Mouse (Mus musculus) T-helper 1 cell (primary cell): ENCODE data around the gene Kcnd3.

Experiments used
- in situ Hi-C: fragments of 300-600 bp; cut with MboI, MseI; formaldehyde crosslinking; loops from one replicate; pipeline ENCODE4 v1.15.1; 2025; ENCODE audit warnings: high pct_unique_total_duplicates

Kcnd3 gene

DNA sequence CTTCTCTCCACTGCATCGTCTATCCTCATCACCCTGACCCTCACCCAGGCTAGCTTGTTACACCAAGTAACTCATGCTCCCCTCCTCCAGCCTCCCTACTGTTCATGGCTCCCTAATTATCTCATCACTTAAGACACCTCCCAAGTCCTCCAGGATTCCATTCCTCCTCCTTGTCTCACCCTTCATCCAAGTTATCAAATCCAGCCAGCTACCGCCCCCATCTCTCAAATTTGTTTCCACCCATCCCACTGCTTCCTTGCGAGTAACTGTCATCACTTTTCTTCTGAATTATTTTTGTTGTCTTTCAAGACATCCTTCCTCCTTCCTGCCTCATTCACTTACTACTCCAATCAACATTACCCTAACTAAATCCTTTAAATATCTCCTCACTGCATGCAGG, 126.2 kb downstream of the Kcnd3 start:
- in situ Hi-C loops: no loop called here

DNA sequence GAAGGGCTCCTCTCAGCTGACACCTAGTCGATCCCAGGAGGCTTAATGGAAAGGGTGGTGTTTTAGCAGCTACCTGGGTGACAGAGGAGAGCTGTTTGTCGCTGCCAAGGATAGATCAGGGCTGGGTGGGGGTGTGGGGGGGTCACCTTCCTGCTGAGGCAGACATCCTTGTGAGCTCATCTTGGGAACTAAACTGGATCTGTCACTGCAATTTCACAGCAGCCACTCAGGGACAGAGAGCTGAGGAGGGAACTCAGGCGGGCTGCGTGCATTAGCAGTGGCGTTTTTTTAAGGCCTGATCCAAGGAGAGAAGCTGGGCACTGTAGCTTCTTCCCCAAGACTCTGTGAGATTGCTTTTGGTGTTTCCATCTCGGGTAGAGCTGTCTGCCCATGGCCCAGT, 129.0 kb downstream of the Kcnd3 start:
- in situ Hi-C loops: no loop called here

- in situ Hi-C loops: no loop called here
Measured at GRCm38 (mm10) chr3:105585734-105586159, 133.6 kb downstream of the Kcnd3 start.

DNA sequence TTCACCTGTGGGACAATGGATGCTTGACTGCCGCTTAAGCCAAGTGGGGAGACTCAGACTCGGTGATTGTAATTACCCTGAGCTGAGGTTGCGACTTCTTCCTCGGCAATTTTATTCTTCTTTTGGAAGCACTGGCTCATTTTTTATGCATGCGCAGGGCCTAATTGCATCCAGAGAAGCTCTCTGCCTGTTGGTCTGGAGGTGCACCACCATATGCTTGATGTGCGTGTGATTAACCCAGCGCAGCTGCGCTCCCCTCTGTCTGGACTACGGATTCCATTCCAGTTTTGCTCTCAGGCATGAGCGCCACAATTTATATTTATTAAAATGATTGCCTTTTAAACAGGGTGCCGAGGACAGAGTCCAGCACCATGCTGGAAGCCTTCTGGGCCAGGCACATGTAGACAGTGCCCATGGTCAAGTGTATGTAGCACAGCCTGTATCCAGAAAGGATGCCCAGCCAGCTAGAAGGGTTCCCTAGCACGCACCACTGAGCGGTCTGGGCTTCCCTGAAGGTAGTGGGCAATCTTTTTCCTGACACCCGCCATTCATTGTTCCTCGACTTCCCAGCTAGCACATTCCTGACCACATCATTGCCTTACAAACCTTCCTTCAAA, 138.0 kb downstream of the Kcnd3 start:
- in situ Hi-C loops: no loop called here

- in situ Hi-C loops: no loop called here
Measured at GRCm38 (mm10) chr3:105591766-105592165, 139.6 kb downstream of the Kcnd3 start.

GRCm38 (mm10) chr3:105592246-105592645, 140.1 kb downstream of the Kcnd3 start:
- in situ Hi-C loops: no loop called here

DNA sequence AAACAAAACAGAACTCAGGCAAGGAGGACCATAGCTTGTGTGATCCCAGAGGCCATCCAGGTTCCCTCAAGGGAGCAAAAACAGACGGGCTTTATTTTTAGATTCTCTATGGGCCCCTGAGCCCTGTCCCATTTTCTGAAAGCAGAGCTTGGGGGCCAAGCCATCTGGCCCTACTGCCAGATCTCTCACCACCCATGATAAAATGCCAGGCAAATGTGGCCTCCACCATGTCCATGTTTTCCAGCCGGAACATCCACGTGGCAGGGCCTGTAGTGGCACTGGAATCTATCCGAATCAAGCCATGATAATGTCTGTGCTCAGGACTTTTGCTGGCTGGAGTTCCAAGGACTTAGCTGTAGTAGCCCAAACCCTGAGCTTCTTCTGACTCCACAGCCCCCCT, 148.4 kb downstream of the Kcnd3 start:
- in situ Hi-C loops: no loop called here

DNA sequence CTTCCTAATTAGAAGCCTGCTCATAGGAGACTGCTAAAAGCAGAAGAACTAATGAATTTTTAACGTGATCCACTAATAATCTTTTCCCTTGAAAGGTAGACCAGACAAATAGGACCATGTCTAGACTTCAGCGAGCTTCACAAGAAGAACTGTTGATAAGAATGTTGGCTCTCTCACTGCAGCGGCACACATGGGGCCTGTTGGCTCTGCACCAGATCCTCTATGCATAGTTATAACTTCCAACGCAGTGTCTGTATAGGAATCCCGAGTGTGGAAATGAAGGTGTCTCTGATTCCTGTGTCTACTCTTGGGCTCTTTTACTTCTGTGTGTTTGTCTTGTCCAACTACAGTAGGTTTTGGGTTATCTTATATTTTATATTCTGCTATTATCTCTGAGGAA, 150.8 kb downstream of the Kcnd3 start:
- in situ Hi-C loops: no loop called here

DNA sequence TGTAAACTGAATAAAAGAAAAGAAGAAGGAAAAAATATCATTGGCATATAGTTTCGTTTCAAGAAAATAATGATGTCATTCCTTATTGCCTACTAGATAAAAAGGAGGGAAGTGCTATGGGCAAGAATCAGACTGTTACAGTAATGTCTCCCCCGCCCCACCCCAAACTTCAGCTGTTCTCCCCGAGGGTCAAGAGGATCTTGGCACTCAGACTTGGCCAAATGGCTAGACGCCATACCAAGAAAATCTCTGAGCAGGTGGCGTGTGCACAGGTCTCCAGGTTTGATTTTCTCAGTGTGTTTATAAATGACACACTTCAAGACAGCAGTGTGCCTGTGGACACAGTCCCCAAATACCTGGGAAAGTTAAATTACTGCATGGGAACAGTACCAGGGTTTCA, 153.6 kb downstream of the Kcnd3 start:
- in situ Hi-C loops: no loop called here

- in situ Hi-C loops: no loop called here
Measured at GRCm38 (mm10) chr3:105608857-105609256, 156.7 kb downstream of the Kcnd3 start.

DNA sequence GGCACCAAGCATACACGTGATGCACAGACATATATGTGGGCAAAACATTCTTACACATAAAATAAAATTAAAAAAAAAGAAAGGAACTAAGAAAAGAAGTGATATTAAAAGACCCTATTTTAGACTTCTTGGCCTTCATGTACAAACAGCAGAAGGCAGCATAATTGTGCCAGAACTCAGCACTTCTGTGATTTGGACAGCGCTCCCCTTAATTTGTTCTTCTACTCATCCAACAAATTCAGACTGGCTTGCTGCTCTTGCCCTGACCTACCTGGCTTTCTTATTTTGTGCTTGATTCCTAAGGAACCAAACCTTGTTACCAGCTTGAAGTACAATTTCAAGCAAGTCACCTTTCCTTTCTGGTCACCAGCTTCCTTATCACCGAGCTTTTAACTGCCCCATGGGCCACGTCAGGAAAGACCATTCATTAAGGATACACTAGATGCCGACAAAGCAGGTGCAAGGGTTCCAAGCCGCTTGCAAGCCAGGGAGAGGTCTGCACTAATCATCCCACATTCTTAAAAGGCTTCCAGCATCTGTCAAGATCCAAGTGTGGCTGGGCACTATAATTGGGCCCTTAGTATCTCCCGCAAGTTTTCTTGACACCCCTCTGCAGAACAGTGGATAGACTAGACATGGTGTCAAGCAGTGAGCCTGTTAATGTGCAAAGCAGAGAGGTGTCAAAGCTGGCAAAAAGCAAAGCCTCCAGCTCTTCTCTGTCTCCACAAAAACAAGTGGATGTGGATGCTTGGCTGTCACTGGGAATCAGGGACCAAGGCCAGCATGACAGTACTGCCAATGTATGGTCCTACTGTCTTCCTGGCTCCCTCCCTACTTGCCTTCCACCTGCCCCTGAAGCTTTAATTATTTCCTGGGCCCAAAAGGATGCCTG, 159.6 kb downstream of the Kcnd3 start:
- in situ Hi-C loops: no loop called here

DNA sequence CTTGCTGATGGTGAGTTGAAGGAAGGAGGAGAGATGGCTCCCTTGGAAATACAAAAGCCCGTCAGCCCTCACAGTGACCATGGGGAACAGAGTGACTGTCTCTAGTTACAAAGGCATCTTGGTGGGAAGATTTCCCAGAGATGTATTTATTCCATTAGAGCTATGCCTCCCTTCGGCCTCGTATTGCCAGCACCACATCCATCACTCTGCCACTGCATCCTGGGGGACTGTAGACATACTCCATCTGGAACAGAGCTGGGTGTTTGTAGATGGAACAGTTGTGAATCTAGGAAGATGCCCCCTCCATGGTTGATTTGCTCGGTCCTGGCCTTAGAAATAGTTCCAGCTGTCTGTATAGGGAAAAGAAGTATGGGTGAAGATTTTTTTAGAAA, 160.3 kb downstream of the Kcnd3 start:
- in situ Hi-C loops: no loop called here

DNA sequence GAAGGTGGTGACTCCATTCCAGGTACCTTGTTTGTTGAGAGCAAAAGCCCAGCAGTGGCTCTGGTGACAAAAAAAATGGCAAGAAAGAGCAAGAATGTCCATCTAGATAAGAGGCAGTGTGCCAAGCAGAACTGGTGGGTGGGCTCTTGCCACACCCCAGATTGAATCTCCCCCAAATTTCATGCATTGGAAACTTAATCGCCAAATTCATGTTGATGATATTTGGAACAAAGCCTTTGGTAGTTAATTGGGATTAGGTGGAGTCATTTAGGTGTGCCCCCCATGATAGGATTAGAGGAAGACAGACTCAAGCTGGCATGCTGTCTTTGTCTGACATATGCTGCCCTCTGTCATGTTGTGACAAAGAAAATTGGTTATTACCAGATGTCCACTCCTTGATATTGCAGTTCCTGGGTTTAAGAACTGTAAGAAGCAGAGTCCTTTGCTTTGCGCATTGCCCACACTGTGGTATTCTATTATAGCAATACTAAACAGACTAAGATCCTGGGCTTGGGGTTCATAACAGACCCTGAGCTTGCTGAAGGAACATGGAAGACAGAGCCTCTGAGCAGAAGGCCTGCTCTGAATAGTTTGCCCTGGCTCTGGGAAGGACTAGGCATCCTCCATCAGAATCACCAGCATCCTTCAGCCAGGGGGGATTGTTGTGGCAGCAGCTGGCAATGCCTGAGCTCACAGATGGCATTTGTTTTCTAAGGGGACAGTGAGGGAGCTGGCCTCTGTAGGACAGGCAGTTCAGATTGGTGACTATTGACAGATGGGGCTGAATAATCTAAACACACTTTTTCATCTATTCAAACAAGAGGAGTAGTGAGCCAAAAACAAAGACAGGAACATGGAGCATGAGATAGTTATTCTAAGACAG, 165.0 kb downstream of the Kcnd3 start:
- in situ Hi-C loops: no loop called here

- in situ Hi-C loops: no loop called here
Measured at GRCm38 (mm10) chr3:105621154-105621553, 169.0 kb downstream of the Kcnd3 start.

DNA sequence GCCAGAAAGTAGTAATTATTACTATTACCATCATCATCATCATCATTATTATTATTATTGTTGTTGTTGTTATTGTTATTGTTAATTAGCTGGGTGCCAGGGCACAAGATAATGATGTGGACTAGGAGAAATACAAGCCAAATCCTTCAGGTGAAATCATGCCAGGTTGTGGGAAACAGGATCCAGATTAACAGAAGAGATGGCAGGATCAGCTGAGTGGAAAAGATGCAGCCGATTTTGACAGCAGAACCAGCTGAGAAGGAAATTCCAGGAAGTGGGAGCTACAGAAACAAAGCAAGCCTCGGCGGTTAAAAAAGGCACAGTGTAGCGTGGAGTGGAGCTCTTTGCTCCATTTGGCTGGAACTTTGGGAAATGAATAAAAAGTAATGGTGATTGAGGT, 171.0 kb downstream of the Kcnd3 start:
- in situ Hi-C loops: no loop called here

GRCm38 (mm10) chr3:105625961-105626360, 173.8 kb downstream of the Kcnd3 start:
- in situ Hi-C loops: no loop called here

DNA sequence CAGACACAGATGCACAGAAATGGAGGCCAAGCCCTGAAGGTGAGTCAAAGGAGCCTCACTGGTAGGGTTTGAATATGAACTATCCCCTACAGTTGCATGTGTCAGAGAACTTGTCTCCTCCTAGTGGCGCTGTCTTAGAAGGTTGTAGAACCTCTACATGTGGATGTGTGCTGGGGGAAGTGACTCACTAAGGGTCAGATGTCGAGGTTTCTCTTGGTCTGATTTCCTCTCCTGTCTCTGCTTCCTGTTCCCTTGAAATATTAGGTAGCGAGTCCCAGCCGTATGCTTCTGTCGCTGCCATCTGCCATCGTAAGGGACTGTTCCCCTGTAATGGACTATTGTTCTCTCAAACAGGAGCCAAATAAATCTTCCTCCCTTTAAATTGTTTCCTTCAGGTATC, 175.1 kb downstream of the Kcnd3 start:
- in situ Hi-C loops: no loop called here

DNA sequence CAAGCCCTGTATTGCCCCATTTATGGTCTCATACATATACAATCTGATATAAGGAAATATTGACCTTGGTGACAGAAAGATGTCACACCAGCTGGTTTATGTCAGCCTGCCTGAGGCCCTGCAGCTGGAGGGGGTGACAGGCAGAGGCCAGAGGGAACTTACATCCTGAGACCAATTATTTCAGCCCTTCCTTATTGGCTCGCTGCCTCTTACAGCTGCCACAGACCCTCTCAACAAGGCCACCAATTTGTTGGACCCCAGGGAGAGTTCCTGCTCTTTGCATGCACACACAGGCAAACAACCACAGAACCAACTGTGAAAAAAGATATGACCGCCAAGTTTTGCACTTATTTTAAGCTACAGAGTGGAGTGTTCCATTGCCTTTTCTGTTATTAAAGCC, 180.2 kb downstream of the Kcnd3 start:
- in situ Hi-C loops: no loop called here

DNA sequence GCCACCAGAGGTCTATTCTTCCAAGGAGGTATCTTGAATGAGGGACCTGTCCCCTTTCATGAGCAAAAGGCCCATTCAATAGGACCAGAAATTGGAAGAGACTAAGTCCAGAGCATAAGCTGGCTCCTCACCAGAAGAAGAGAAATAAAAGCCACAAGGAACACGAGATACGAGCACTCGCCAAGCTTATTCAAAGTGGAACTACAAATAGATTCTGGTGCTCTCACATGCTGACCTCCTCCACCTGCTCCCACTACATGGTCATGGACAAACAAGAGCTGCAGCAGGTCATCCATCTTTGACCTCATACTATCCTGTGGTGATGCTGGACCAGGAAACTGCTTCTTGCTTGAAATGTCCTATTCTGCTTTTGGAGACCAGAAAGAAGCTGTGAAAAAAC, 180.9 kb downstream of the Kcnd3 start:
- in situ Hi-C loops: no loop called here

DNA sequence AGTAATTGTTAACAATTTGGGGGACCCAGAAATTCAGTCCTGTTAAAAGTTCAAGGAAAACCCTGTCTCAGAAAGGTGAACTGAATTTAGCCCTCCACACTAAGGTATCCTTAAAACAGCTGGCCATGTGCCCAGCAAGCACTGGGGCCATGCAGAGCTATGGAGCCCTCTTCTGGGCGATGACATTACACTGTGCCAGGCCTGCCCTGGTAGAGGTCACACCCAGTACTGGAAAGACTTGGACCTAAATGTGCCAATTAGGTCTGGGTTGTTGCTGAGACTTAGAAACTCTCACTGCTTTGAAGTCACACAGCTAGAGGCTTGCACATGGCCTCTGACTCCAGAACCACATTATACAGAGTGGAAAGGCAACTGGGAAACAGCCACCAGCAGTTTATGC, 190.1 kb downstream of the Kcnd3 start:
- in situ Hi-C loops: no loop called here

GRCm38 (mm10) chr3:105643566-105643965, 191.4 kb downstream of the Kcnd3 start:
- in situ Hi-C loops: no loop called here

DNA sequence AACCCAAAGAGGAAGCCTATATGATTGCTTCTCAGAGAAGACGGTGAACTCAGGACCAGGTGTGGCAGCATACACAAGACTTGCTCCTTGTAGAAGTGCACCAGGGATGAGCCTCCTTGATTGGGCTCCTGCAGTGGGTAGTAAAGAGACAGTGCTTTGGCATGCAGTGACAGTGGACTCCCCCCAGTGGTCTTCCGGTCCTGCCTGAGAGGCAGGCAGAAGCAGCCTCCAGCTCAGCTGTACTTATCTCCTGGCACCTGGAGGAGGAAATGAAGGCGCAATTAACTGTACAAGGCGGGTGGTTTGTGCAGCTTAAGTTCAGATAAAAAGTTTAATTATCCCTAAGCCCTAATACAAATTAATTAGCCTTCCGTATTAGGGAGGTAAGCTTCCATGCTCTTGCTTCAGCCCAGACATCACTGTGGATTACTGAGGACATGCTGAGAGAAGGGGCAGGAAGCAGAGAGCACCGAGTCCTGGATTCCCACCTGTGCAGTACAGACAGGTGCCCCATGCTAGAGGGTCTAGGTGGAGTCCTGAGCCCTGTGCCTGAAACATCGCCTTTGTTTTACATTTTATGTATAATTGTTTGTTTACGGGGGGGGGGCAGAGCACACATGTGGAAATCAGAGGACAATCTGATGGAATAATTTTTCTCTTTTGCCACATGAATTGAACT, 196.9 kb downstream of the Kcnd3 start:
- in situ Hi-C loops: no loop called here
